ENCODE assay signal across 8 mouse cellular contexts in genomic region chr16:30552621-30553338, GRCm38 (mm10). TPM values are rescaled to one million over a fixed set of nuclear protein-coding genes. Genes with fewer than 3 reads are reported as not detected.
DNase-seq lines count a peak whose midpoint lies in the region; ATAC-seq and TF ChIP-seq lines count a peak whose summit lies in the region.

No protein-coding gene starts in this region.

- no peak for TF ChIP-seq CTCF in E14TG2a.4 (conservative IDR thresholded peaks at IDR 0.05; ENCODE audit: low read length)
- no peak for TF ChIP-seq CTCF in forebrain, postnatal 0 days (IDR thresholded peaks at IDR 0.05; ENCODE audit: low read depth)

- H3K4me3 ChIP-seq in E14TG2a.4 (replicated peaks; ENCODE audit: low read length), result 0 out of 2 replicates have a peak overlapping the region, but pooled peaks have one; percentile 7
- no peak overlapping the region for H3K4me3 ChIP-seq in forebrain, postnatal 0 days (ENCODE audit: low read depth, low read length)

- DNase-seq in brain, embryonic 18.5 days (ENCODE audit: low read depth, low spot score), result peak; percentile 72
- peak; percentile 83 for DNase-seq in forebrain, postnatal 0 days
- peak; percentile 91 to 92 for DNase-seq in heart, postnatal 10 days
- peak; percentile 83 to 90 for DNase-seq in kidney, postnatal 4 days
- peak; percentile 94 to 97 for DNase-seq in lung, adult 18-20 months
- peak; percentile 61 to 73 for DNase-seq in right cerebral cortex, adult 2 months (ENCODE audit: low spot score in 2 of 2)
- no peak for DNase-seq in thymus, postnatal 4 days

- intact Hi-C loops in heart, postnatal 10 days (cut with DNase I), result loop anchor here (10.0 kb wide), 1 partner anchor 802 kb away; no protein-coding TSS in a partner anchor

- peaks cover 21% of the 10 kb centered on the region for H3K27me3 ChIP-seq in E14TG2a.4 (ENCODE audit: insufficient read depth, low read length)
- H3K27me3 ChIP-seq in forebrain, postnatal 0 days (ENCODE audit: insufficient read depth, low read length), result no peaks in the 10 kb centered on the region

- H3K9ac ChIP-seq in forebrain, postnatal 0 days, result no peak overlapping the region

- peaks cover 20% of the 10 kb centered on the region for H3K36me3 ChIP-seq in E14TG2a.4 (ENCODE audit: insufficient read depth, low read length)
- 0 out of 2 replicates have a peak, but pooled peaks cover 2% of the 10 kb centered on the region for H3K36me3 ChIP-seq in forebrain, postnatal 0 days (ENCODE audit: insufficient read depth)

- peak; percentile 32 for ATAC-seq in forebrain, postnatal 0 days

- 18% methylated on average over 11 of the region's 11 CpGs for WGBS in forebrain, postnatal 0 days

- peak overlapping the region; percentile 52 for H3K27ac ChIP-seq in forebrain, postnatal 0 days (ENCODE audit: low read depth, low read length)

- peaks cover 45% of the 10 kb centered on the region for H3K4me1 ChIP-seq in E14TG2a.4 (replicated peaks; ENCODE audit: low read depth, low read length)
- H3K4me1 ChIP-seq in forebrain, postnatal 0 days (ENCODE audit: insufficient read depth), result peaks cover 14% of the 10 kb centered on the region

- peaks cover 38% of the 10 kb centered on the region for H3K9me3 ChIP-seq in E14TG2a.4 (ENCODE audit: low read length)
- H3K9me3 ChIP-seq in forebrain, postnatal 0 days (ENCODE audit: low read length), result peaks cover 14% of the 10 kb centered on the region; the same call in 1 of the 2 replicates

- no peak overlapping the region for H3K4me2 ChIP-seq in forebrain, postnatal 0 days (ENCODE audit: low read depth)

RNA-seq across cellular contexts. Expression of gene Tmem44, which starts 2.1 kb away (rescaled TPM):
- 107 and 113 TPM in 2 replicates for total RNA-seq in forebrain, postnatal 0 days (2014; rRNA removed)
- 66.1 and 66.6 TPM in 2 replicates for polyA plus RNA-seq in forebrain, postnatal 0 days (2015; fragmentation: Nextera tagmentation; extraction: Ambion mirVana)
- 10 to 100 TPM; 15.6 to 18.5 TPM for total RNA-seq in heart, postnatal 10 days (2021)

RNA-seq across cellular contexts. Expression of gene Lsg1, which starts 34.6 kb away (rescaled TPM):
- total RNA-seq in forebrain, postnatal 0 days (2014; rRNA removed), result 20.4 and 27.7 TPM in 2 replicates
- 40.8 and 41.4 TPM in 2 replicates for polyA plus RNA-seq in forebrain, postnatal 0 days (2015; fragmentation: Nextera tagmentation; extraction: Ambion mirVana)
- total RNA-seq in heart, postnatal 10 days (2021), result 10 to 100 TPM; 26.3 to 27.0 TPM

RNA-seq across cellular contexts. Expression of gene Fam43a, which starts 46.7 kb away (rescaled TPM):
- total RNA-seq in forebrain, postnatal 0 days (2014; rRNA removed), result 12.3 and 17.4 TPM in 2 replicates
- 10.0 and 10.5 TPM in 2 replicates for polyA plus RNA-seq in forebrain, postnatal 0 days (2015; fragmentation: Nextera tagmentation; extraction: Ambion mirVana)
- 10 to 100 TPM; 40.3 to 46.5 TPM for total RNA-seq in heart, postnatal 10 days (2021)
